Comparison of ENCODE assay signal across 11 mouse cellular contexts in genomic region chr2:12212662-12213463, GRCm38 (mm10).
DNase-seq lines count a peak whose midpoint lies in the region; ATAC-seq and TF ChIP-seq lines count a peak whose summit lies in the region.
"Had no signal": no experiment of that assay in that cellular context is flagged by ENCODE, and none has a peak within 500 bp of the region (broad histone marks: within the 10 kb centered on the region; RNA-seq: fewer than 3 reads in every experiment).

No protein-coding gene starts in this region.

- H3K4me2 ChIP-seq in intestine, embryonic 14.5 days (ENCODE audit: low read length), result no peak overlapping the region
- H3K4me2 ChIP-seq in intestine, postnatal 0 days (replicated peaks; ENCODE audit: low read depth), result no peak overlapping the region
- H3K4me2 ChIP-seq in CH12.LX (ENCODE audit: insufficient read depth, low read depth, poor library complexity, severe bottlenecking), result peak overlapping the region; percentile 27; the same call in 1 of the 2 replicates
- H3K4me2 ChIP-seq in embryonic facial prominence, embryonic 14.5 days (ENCODE audit: low read depth, low read length), result no peak overlapping the region
- H3K4me2 ChIP-seq in limb, embryonic 12.5 days, result no peak overlapping the region

- in situ Hi-C loops in CH12.LX (cut with MboI; ENCODE audit: low pct_ligation_motif_present, low pct_unique_long_range_greater_than_20kb, low sequenced_read_pairs), result no loop called here

- no peak for DNase-seq in intestine, embryonic 14.5 days (ENCODE audit: low spot score)
- peak; percentile 39 for DNase-seq in CH12.LX (ENCODE audit: extremely low read depth)
- DNase-seq in embryonic facial prominence, embryonic 14.5 days (ENCODE audit: low spot score), result peak; percentile 78
- no peak for DNase-seq in retina, embryonic 14.5 days (ENCODE audit: low spot score)
- DNase-seq in forebrain, embryonic 10.5 days (ENCODE audit: extremely low spot score, low spot score), result no peak
- no peak for DNase-seq in spleen, adult 18-20 months
- DNase-seq: cerebellum, adult 9-10 months; gastrocnemius, adult 2 months had no signal

- H3K27me3 ChIP-seq in intestine, embryonic 14.5 days (replicated peaks; ENCODE audit: control insufficient read depth, insufficient read depth, low read length), result no peaks in the 10 kb centered on the region
- H3K27me3 ChIP-seq in intestine, postnatal 0 days (replicated peaks; ENCODE audit: control insufficient read depth, insufficient read depth, low read length), result no peaks in the 10 kb centered on the region
- no peaks in the 10 kb centered on the region for H3K27me3 ChIP-seq in CH12.LX (replicated peaks)
- no peaks in the 10 kb centered on the region for H3K27me3 ChIP-seq in embryonic facial prominence, embryonic 14.5 days (replicated peaks; ENCODE audit: control insufficient read depth, insufficient read depth, low read length)
- no peaks in the 10 kb centered on the region for H3K27me3 ChIP-seq in limb, embryonic 12.5 days
- H3K27me3 ChIP-seq in forebrain, embryonic 10.5 days (ENCODE audit: poor library complexity, severe bottlenecking), result no peaks in the 10 kb centered on the region

- no peaks in the 10 kb centered on the region for H3K9me3 ChIP-seq in intestine, embryonic 14.5 days (ENCODE audit: control insufficient read depth, low read length)
- no peaks in the 10 kb centered on the region for H3K9me3 ChIP-seq in intestine, postnatal 0 days (ENCODE audit: control insufficient read depth)
- H3K9me3 ChIP-seq in CH12.LX (replicated peaks; ENCODE audit: low read length), result no peaks in the 10 kb centered on the region
- H3K9me3 ChIP-seq in embryonic facial prominence, embryonic 14.5 days (ENCODE audit: control insufficient read depth, low read length), result no peaks in the 10 kb centered on the region
- no peaks in the 10 kb centered on the region for H3K9me3 ChIP-seq in limb, embryonic 12.5 days
- H3K9me3 ChIP-seq in forebrain, embryonic 10.5 days, result no peaks in the 10 kb centered on the region
- H3K9me3 ChIP-seq: megakaryocyte, embryonic 14.5 days had no signal

- no peak for TF ChIP-seq RAD21 in CH12.LX (IDR thresholded peaks at IDR 0.05; ENCODE audit: low read depth, low read length)

- 0 out of 2 replicates have a peak, but pooled peaks cover 3% of the 10 kb centered on the region for H3K79me2 ChIP-seq in CH12.LX (replicated peaks; ENCODE audit: control insufficient read depth, extremely low read depth, insufficient read depth, poor library complexity, severe bottlenecking)

- no peak overlapping the region for H3K4me3 ChIP-seq in intestine, embryonic 14.5 days (ENCODE audit: low read depth, low read length)
- H3K4me3 ChIP-seq in intestine, postnatal 0 days (ENCODE audit: low read depth, low read length), result no peak overlapping the region
- H3K4me3 ChIP-seq in CH12.LX (replicated peaks in 1 of 3; ENCODE audit: low read depth in 2 of 3, low read length in 2 of 3, poor library complexity in 1 of 3), result no peak overlapping the region
- no peak overlapping the region for H3K4me3 ChIP-seq in embryonic facial prominence, embryonic 14.5 days (ENCODE audit: low read depth, low read length)
- H3K4me3 ChIP-seq in limb, embryonic 12.5 days (replicated peaks), result no peak overlapping the region
- H3K4me3 ChIP-seq in forebrain, embryonic 10.5 days, result no peak overlapping the region
- H3K4me3 ChIP-seq: gastrocnemius, adult 2 months; megakaryocyte, embryonic 14.5 days had no signal

- TF ChIP-seq CTCF in intestine, postnatal 0 days (IDR thresholded peaks at IDR 0.05; ENCODE audit: low read depth), result no peak
- TF ChIP-seq CTCF in CH12.LX (conservative IDR thresholded peaks at IDR 0.05 in 1 of 2, IDR thresholded peaks at IDR 0.05 in 1 of 2; ENCODE audit: low read depth in 2 of 2, low read length in 2 of 2), result no peak

- no peaks in the 10 kb centered on the region for H3K36me3 ChIP-seq in intestine, embryonic 14.5 days (ENCODE audit: control insufficient read depth, insufficient read depth, low read length)
- no peaks in the 10 kb centered on the region for H3K36me3 ChIP-seq in intestine, postnatal 0 days (ENCODE audit: control insufficient read depth, insufficient read depth)
- H3K36me3 ChIP-seq in CH12.LX (replicated peaks in 1 of 2; ENCODE audit: control insufficient read depth in 1 of 2, insufficient read depth in 1 of 2, low read length in 1 of 2), result peaks cover 0 to 30% of the 10 kb centered on the region in 2 experiments
- no peaks in the 10 kb centered on the region for H3K36me3 ChIP-seq in embryonic facial prominence, embryonic 14.5 days (ENCODE audit: control insufficient read depth, insufficient read depth, low read length)
- H3K36me3 ChIP-seq in limb, embryonic 12.5 days, result 0 out of 2 replicates have a peak, but pooled peaks cover 2% of the 10 kb centered on the region
- no peaks in the 10 kb centered on the region for H3K36me3 ChIP-seq in forebrain, embryonic 10.5 days (replicated peaks)

- H3K9ac ChIP-seq in intestine, embryonic 14.5 days (ENCODE audit: low read length), result no peak overlapping the region
- H3K9ac ChIP-seq in intestine, postnatal 0 days (ENCODE audit: low read depth, low read length), result no peak overlapping the region
- H3K9ac ChIP-seq in CH12.LX (ENCODE audit: insufficient read depth, low read depth), result no peak overlapping the region
- H3K9ac ChIP-seq in embryonic facial prominence, embryonic 14.5 days (ENCODE audit: low read depth, low read length), result no peak overlapping the region
- no peak overlapping the region for H3K9ac ChIP-seq in limb, embryonic 12.5 days (replicated peaks)

- dilution Hi-C loops in CH12.LX (cut with MboI; ENCODE audit: extremely low pct_ligation_motif_present, extremely low pct_unique_long_range_greater_than_20kb, low sequenced_read_pairs), result no loop called here

- TF ChIP-seq EP300 in CH12.LX (IDR thresholded peaks at IDR 0.05; ENCODE audit: low read length), result no peak

- H3K27ac ChIP-seq in intestine, embryonic 14.5 days (ENCODE audit: low read depth), result peak overlapping the region; percentile 64; the same call in 1 of the 2 replicates
- no peak overlapping the region for H3K27ac ChIP-seq in intestine, postnatal 0 days (ENCODE audit: low read depth, low read length)
- no peak overlapping the region for H3K27ac ChIP-seq in CH12.LX (ENCODE audit: insufficient read depth, low read depth)
- peak overlapping the region; percentile 21 for H3K27ac ChIP-seq in embryonic facial prominence, embryonic 14.5 days (replicated peaks; ENCODE audit: low read depth, low read length)
- H3K27ac ChIP-seq in limb, embryonic 12.5 days, result peak overlapping the region; percentile 83
- H3K27ac ChIP-seq in forebrain, embryonic 10.5 days, result no peak overlapping the region
- H3K27ac ChIP-seq: gastrocnemius, adult 2 months had no signal

- no peak for TF ChIP-seq POLR2A in CH12.LX (IDR thresholded peaks at IDR 0.05; ENCODE audit: low read depth, low read length)

- ATAC-seq in intestine, embryonic 14.5 days (replicated peaks; ENCODE audit: low FRiP score, low TSS enrichment, low read depth), result no peak
- no peak for ATAC-seq in intestine, postnatal 0 days
- peak; percentile 77 for ATAC-seq in embryonic facial prominence, embryonic 14.5 days (ENCODE audit: low read depth)
- peak; percentile 67; the same call in 1 of the 2 replicates for ATAC-seq in limb, embryonic 12.5 days (ENCODE audit: insufficient number of reproducible peaks, insufficient read depth, low FRiP score, low TSS enrichment, low read depth)

- WGBS in intestine, embryonic 14.5 days, result 42% methylated on average over 3 of the region's 3 CpGs
- WGBS in intestine, postnatal 0 days, result 52% methylated on average over 3 of the region's 3 CpGs
- WGBS in embryonic facial prominence, embryonic 14.5 days, result 23% methylated on average over 3 of the region's 3 CpGs
- WGBS in limb, embryonic 12.5 days, result 23% methylated on average over 3 of the region's 3 CpGs
- WGBS in forebrain, embryonic 10.5 days, result 80% methylated on average over 3 of the region's 3 CpGs

- peaks cover 3% of the 10 kb centered on the region; the same call in 1 of the 2 replicates for H3K4me1 ChIP-seq in intestine, embryonic 14.5 days (replicated peaks; ENCODE audit: control insufficient read depth, insufficient read depth, low read length)
- no peaks in the 10 kb centered on the region for H3K4me1 ChIP-seq in intestine, postnatal 0 days (replicated peaks; ENCODE audit: control insufficient read depth, insufficient read depth, low read length)
- peaks cover 7 to 68% of the 10 kb centered on the region in 2 experiments; a peak in 3 of 4 replicates for H3K4me1 ChIP-seq in CH12.LX (ENCODE audit: control insufficient read depth in 1 of 2, insufficient read depth in 2 of 2)
- H3K4me1 ChIP-seq in embryonic facial prominence, embryonic 14.5 days (ENCODE audit: control insufficient read depth, insufficient read depth, low read length), result peaks cover 23% of the 10 kb centered on the region
- peaks cover 26% of the 10 kb centered on the region for H3K4me1 ChIP-seq in limb, embryonic 12.5 days (replicated peaks)
- peaks cover 8% of the 10 kb centered on the region for H3K4me1 ChIP-seq in forebrain, embryonic 10.5 days

TF ChIP-seq in CH12.LX, 34 proteins besides CTCF, POLR2A, EP300 and RAD21:
- 0 out of 2 replicates have a peak, but pooled peaks have one; percentile 25 for TF ChIP-seq MEF2A (IDR thresholded peaks at IDR 0.05; ENCODE audit: borderline replicate concordance, low read depth, low read length)
- peak; percentile 47; the same call in 1 of the 2 replicates for TF ChIP-seq ZNF384 (IDR thresholded peaks at IDR 0.05; ENCODE audit: low read depth, low read length)
- no peak for TF ChIP-seq JUND (conservative IDR thresholded peaks at IDR 0.05; ENCODE audit: low read depth, low read length)

Comparison
In these comparisons a context has a peak if more than half of its experiments do, and no peak if none do; other contexts are left out.
1. H3K27ac ChIP-seq: peak in intestine, embryonic 14.5 days (single experiment), embryonic facial prominence, embryonic 14.5 days (single experiment) and limb, embryonic 12.5 days (single experiment); none in intestine, postnatal 0 days (single experiment), CH12.LX (single experiment) and forebrain, embryonic 10.5 days (single experiment).
2. ATAC-seq: peak in embryonic facial prominence, embryonic 14.5 days (single experiment) and limb, embryonic 12.5 days (single experiment); none in intestine, embryonic 14.5 days (single experiment) and intestine, postnatal 0 days (single experiment).
3. DNase-seq: peak in CH12.LX (single experiment) and embryonic facial prominence, embryonic 14.5 days (single experiment); none in intestine, embryonic 14.5 days (single experiment), retina, embryonic 14.5 days (single experiment), forebrain, embryonic 10.5 days (single experiment) and spleen, adult 18-20 months (0 of 2).